Mouse (Mus musculus) embryonic fibroblast, embryonic 13.5 days (primary cell): Measurements from ENCODE around the gene Vmn1r234.

Source experiments
- CTCF ChIP-seq: IDR thresholded peaks from 2 replicates; pipeline ENCODE4 v1.5.1; 2011; ENCODE audit warnings: mild to moderate bottlenecking, control low read depth, low read length, moderate library complexity, borderline replicate concordance; ENCODE audit not compliant: insufficient read depth
- POLR2A ChIP-seq: IDR thresholded peaks from 2 replicates; pipeline ENCODE4 v1.6.1; 2011; ENCODE audit warnings: low read depth, mild to moderate bottlenecking, control low read depth, low read length, moderate library complexity

DNA sequence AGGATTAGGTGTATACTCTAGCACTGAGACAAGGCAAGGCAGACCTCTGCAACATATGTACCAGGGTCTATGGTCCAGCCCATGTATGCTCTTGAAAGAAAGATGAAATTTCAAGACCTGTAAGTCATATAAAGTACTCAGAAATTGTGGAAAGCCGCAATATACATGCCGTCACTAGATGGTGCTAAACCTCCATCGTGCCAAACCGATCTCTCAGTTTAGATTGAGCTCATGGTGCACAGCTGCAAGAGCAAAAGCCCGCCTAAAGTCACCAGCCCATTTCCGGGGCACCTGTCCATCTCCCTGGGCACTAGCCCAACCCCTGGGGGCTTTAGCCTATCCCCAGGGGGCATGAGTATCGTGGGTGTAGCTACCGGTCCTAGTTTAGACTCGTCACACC is 5.8 kb downstream of the Vmn1r234 start:
- TF ChIP-seq POLR2A (no peak), CTCF (no peak)
